Mouse (Mus musculus) thymus, postnatal 10 days (tissue): ENCODE measurements at regions not wholly inside any gene's neighbourhood (a gene's known extent, or its start where the extent isn't known, plus 50 kb on each side); places are given as distances from the start of the nearest gene placed in this dataset.

ENCODE experiments used
- DNase-seq, 2 experiments: peaks; one replicate each; pipeline ENCODE4 v3.0.0; 2021; ENCODE audit warnings: low spot score in 2 of 2

- peak; percentile 56 to 72 for DNase-seq
Observed at GRCm38 (mm10) chr13:105377038-105377437, 66.4 kb upstream of the Htr1a start.

- no peak for DNase-seq
Observed at GRCm38 (mm10) chr13:105378587-105378986, 64.9 kb upstream of the Htr1a start.

- DNase-seq, result no peak
Observed at GRCm38 (mm10) chr13:105387016-105387772, 56.2 kb upstream of the Htr1a start.
